Mouse (Mus musculus) thymus, postnatal 0 days (tissue): ENCODE data around the gene Sh2d6. TPM values are rescaled to one million over a fixed set of nuclear protein-coding genes. Genes with fewer than 3 reads are reported as not detected.
"Not testable (repeated sequence)": the region's sequence is repeated elsewhere in the genome, so short reads cannot be mapped to it uniquely, and the experiment has no call there.

Experiments
- DNase-seq: peaks from one replicate; pipeline ENCODE4 v3.0.0-alpha.2; 2015; ENCODE audit warnings: low spot score
- polyA plus RNA-seq: library from polyadenylated mRNA; unstranded; fragments of >200 nt; fragmentation: Nextera tagmentation; extraction: Ambion mirVana; gene quantifications from 2 replicates; pipeline ENCODE4 v1.2.1, GENCODE M21; 2015

Gene Sh2d6
- polyA plus RNA-seq, 1 experiment from 2014 or later, result 0.14 TPM

GRCm38 (mm10) chr6:72506104-72506503 lies 15.4 kb downstream of the Sh2d6 start:
- no peak for DNase-seq

- no peak for DNase-seq
Measured at GRCm38 (mm10) chr6:72503939-72504338, 17.6 kb downstream of the Sh2d6 start.

GRCm38 (mm10) chr6:72503309-72503708 lies 18.2 kb downstream of the Sh2d6 start:
- DNase-seq, result no peak

DNA sequence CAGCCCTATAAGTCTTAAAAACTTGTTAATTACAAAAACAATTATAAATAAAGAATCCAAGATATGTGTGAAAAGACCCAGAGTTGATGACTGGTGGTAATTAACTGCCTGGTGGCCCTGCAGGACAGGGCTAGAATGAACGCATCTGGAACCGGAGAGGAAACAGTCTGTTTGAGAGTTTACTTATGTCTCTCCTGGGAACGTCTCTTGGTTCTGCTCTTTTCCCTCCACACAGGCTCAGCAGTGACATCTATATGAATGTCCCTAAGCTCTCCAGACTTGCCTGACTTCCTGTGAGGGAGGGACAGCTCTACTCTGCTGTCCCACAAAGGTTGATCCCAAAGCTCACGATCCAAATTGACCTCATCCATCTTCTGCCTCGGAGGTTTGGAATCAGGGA lies 22.6 kb downstream of the Sh2d6 start:
- DNase-seq, result no peak

- no peak for DNase-seq
Measured at GRCm38 (mm10) chr6:72492892-72493291, 28.6 kb downstream of the Sh2d6 start.

GRCm38 (mm10) chr6:72491151-72491550 lies 30.4 kb downstream of the Sh2d6 start:
- DNase-seq, result no peak

DNA sequence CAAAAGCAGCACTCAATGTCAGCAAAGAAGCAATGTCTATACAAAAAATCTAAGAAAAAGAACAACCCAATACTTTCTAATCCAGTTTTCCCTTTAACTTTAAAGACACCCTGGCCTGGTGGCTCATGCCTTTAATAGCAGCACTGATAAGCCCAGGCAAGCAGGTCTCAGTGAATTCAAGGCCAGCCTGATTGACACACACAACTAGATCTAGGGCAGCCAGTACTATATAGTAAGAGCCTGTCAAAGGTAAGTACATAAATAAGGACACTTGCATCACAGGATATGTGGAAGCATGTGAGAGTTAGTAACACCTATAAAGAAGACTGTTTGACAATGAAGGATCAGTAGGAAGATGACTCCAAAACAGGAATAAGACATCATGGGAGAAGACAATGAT lies 32.0 kb downstream of the Sh2d6 start:
- no peak for DNase-seq

DNA sequence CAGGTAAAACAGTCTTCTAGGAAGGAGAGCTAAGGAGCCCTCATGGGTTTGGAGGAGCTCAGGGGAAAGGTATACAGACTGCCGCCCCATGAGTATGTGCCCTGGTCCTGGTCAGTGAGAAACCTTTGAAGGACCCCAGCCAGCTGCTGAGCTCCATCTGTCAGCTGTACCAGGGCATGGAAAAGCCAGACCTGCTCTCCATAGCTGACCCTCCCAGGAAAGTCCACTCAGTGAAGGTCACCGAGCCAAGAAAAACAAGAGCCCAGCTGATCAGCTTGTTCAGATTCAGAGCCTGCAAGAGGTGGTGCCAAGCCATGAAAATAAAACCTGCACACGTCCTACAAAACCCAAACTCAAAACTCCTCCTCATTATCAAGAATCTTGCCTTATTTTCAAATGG lies 32.7 kb downstream of the Sh2d6 start:
- DNase-seq, result no peak

GRCm38 (mm10) chr6:72487282-72487681 lies 34.2 kb downstream of the Sh2d6 start:
- DNase-seq, result no peak

DNA sequence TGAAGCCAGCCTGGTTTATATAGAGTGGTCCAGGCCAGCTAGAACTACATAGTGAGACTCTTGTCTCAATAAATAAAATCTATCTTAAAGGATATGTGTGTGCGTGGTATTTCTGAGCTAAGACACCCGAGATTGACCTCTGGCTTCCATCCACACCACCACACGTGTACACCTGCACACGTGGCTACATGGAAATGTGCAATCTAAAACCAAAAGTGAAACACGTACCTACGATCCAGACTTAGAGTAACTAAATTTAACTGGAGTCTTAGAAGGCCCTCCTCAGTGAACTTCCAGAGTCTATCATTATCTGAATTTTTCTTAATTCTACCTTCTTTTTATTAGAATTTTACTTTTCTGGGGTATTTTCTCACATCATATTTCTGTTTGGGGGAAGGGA lies 35.2 kb downstream of the Sh2d6 start:
- no peak for DNase-seq

GRCm38 (mm10) chr6:72484887-72485286 lies 36.6 kb downstream of the Sh2d6 start:
- no peak for DNase-seq

- no peak for DNase-seq
Measured at GRCm38 (mm10) chr6:72482156-72482555, 39.4 kb downstream of the Sh2d6 start.

- no peak for DNase-seq
Measured at GRCm38 (mm10) chr6:72480422-72480702, 41.1 kb downstream of the Sh2d6 start.

DNA sequence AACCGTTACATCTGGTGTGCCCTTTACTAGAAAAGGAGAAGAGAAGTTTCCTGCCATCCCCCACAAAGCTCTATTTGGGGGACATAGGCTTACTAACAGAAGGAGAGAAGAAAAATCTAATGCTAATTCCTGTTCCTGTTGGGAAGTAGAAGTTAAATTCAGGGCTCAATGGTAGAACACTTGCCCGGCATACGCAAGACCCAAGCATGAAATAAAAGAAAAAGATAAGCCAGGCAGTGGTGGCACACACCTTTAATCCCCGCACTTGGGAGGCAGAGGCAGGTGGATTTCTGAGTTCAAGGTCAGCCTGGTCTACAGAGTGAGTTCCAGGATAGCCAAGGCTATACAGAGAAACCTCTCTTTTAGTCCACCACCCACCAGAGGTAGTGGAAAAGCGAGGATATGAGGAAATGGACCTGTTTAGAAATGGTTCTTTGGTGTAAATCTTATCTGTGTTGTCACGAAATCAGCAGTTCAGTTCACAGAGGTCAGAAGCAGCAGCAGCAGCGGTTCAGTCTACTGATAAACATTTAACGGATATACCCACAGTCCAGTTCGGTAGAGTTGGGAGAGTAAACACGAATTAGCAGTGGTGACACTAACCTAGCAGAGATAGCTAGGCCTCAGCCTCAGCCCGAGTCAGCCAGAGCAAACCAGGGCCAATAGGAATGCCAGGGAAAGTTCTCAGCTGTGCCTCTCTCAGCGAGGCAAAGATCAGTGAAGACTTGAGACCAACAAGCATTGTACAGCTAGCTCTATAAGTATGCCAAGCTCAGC lies 41.7 kb downstream of the Sh2d6 start:
- no peak for DNase-seq

- not testable (repeated sequence) for DNase-seq
Measured at GRCm38 (mm10) chr6:72478691-72479090, 42.8 kb downstream of the Sh2d6 start.

GRCm38 (mm10) chr6:72477621-72478020 lies 43.9 kb downstream of the Sh2d6 start:
- DNase-seq, result no peak

DNA sequence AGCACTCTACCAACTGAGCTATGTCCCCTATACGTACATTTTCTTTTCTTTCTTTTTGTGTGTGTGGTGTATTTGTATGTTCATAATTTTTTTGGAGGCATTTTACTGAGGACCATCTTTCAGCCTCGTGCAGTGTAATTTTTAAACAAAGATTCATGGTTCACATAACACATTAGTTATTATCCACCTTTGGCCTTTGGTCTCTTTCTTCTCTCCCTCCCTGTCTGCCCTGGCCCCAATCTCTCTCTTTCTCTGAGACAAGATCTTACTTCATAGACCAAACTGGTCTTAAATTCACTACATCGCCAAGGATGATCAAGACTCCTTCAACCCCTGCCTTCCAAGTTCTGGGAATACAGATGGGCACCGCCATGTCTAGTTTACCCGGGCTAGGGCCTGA lies 44.7 kb downstream of the Sh2d6 start:
- DNase-seq, result no peak

- DNase-seq, result no peak
Measured at GRCm38 (mm10) chr6:72475221-72475985, 46.1 kb downstream of the Sh2d6 start.

DNA sequence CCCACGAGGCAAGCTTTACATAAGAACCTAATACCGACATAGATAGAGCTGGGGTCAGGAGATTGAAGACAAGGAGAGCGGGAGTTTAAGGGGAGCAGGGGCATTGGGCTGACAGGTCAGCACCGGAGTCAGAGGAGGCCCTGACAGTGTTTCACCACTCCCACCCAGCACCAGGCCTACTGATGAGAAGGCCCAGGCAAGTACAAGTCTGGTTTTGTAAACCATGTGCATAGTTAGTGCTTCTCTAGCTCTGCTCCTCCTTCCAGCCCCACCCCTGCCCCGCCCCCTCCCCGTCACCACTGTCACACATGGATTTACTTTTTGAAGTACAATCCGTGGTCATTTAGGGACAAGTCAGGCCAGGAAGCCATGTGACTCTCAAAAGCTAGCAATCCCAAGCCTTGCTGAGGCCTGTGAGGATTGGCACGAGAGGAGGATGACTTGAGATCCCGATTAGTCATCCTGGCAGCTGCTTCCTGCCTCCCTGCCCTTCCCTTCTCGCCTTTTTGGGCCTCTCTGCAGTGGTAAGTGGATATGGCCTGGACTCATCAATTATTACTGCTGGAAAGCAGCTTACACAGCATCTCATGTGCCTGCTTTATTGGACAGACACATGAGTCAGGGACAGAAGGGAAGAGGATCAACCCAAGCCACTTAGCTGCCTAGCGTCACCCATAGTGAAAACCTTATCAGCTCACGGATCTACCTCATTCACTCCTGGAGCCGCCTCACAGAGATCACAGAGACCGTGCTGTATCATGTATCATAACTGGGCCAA lies 48.1 kb downstream of the Sh2d6 start:
- peak; percentile 65 for DNase-seq

DNA sequence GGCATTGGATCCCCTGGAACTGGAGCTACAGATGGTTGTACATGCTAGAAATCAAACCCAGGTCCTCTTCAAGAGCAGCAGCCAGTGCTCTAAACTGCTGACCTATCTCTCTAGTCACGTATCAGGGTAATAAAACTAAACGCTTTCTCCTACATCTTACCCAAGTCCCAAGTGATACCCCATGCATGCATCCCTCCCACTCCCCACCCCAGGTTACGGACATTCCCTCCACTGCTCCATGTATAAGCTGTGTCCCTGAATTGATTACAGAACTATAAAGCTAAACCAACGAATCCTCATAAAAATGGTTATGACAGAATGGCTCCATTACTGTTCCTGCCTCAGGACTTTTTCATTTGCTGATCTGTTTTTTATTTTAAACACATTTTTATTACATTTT lies 55.3 kb downstream of the Sh2d6 start:
- no peak for DNase-seq

- no peak for DNase-seq
Measured at GRCm38 (mm10) chr6:72465361-72466157, 55.9 kb downstream of the Sh2d6 start.
